Mouse (Mus musculus) lung, adult 2 months (tissue): ENCODE measurements around the gene Rhbg. TPM values are rescaled to one million over a fixed set of nuclear protein-coding genes. Genes with fewer than 3 reads are reported as not detected.

Source experiments
- DNase-seq: peaks from one replicate; pipeline ENCODE4 v3.0.0; 2022
- H3K4me1 ChIP-seq: fragments of 200-500 bp; 2 replicates; pipeline ENCODE4 v1.6.1; 2011; ENCODE audit warnings: low read length; ENCODE audit not compliant: control insufficient read depth, insufficient read depth
- H3K4me3 ChIP-seq: fragments of 200-500 bp; replicated peaks from 2 replicates; pipeline ENCODE3; 2011; ENCODE audit warnings: low read depth, mild to moderate bottlenecking, control low read depth, low read length; ENCODE audit errors: extremely low read depth
- CTCF ChIP-seq: fragments of 200-500 bp; IDR thresholded peaks from 2 replicates; pipeline ENCODE4 v1.5.1; 2011; ENCODE audit warnings: mild to moderate bottlenecking, low read length, control low read depth; ENCODE audit not compliant: insufficient read depth
- POLR2A ChIP-seq: fragments of 200-500 bp; IDR thresholded peaks from 2 replicates; pipeline ENCODE4 v1.6.1; 2011; ENCODE audit warnings: low read depth, mild to moderate bottlenecking, control low read depth, low read length, borderline replicate concordance; ENCODE audit errors: extremely low read depth
- WGBS: fragments of 180-500 bp; shearing (Covaris S2); methylation state at CpG from one replicate; pipeline ENCODE4 v1.1.7; 2018; 5-methylcytosine and 5-hydroxymethylcytosine counted together
- polyA plus RNA-seq: library from polyadenylated mRNA; depleted of rRNA; stranded (reverse); fragments of >200 nt; gene quantifications from 2 replicates; pipeline ENCODE4 v1.2.3, GENCODE M21; 2012

The Rhbg gene
- polyA plus RNA-seq, 1 experiment, result 14.5 TPM

DNA sequence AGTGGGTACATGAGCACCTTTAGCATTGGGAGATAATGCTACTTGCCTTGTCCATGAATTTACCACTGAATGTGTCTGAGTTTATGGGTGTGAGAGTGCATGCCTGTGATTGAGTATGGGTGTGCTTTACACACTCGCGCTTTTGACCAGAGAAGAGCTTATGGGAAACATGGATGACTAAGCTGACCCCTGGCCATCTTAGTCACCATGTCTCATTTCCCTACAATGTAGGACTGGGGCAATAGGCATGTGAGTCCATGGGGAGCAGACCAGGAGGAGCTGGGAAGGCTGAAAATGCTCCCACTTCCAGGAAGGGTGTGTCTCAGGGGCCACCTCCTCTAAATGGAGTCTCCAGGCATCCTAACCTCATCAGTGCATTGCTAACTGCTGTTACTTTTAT lies 44.4 kb downstream of the Rhbg start:
- WGBS, result 26% methylated on average over 2 of the region's 2 CpGs
- DNase-seq, result no peak

DNA sequence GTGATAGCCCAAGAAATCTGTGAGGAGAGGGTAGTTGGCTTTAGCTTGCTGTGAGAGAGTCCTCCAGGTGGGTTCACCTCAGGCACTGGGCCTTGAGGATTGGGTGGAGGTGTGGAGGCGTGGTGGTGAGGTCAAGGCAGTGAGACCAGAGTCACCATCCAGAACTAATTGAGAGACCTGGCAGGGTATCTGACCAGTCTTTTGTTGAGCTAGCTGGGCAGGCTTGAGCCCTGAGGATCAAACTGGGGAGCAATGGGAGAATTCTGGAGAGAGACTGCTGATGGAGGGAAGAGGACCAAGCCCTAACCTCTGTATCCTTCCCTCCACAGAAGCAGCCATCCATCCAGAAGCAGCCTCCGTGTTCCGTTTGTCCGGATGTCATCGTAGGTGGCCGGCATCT lies 45.2 kb downstream of the Rhbg start:
- no peak overlapping the region for H3K4me3 ChIP-seq
- DNase-seq, result no peak
- no peak for TF ChIP-seq CTCF
- no peak for TF ChIP-seq POLR2A
- no peaks in the 10 kb centered on the region for H3K4me1 ChIP-seq
- WGBS, result 3% methylated on average over 6 of the region's 6 CpGs

More for the DNA sequence above, 44.4 kb downstream of the Rhbg start:
- peaks cover 1% of the 10 kb centered on the region for H3K4me1 ChIP-seq
- H3K4me3 ChIP-seq, result no peak overlapping the region
- TF ChIP-seq CTCF (no peak), POLR2A (no peak)

DNA sequence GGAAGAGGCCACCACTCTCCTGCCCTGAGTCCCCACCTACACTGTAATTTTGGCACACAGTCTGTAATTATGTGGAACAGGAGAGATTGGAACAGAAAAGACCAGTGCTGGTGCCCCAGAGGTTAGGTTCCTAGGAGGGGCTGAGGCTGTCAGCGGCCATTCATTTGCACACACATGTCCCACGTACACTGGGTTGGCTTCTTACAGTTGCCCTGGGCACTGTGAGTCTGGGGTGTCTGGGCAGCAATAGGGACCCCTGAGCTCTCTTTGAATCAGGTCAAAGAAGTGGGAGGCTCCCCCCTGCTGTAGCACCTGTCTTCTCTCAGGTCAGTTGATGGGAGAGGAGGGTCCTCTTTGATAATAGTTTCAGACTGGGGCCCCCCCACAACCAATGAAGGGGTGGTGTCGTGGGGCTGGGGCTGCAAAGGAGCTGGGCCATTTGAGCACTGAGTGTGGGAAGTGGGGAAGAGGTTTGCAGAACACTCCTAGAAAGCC lies 46.2 kb downstream of the Rhbg start:
- Histone ChIP-seq H3K4me1 (no peaks in the 10 kb centered on the region), H3K4me3 (no peak overlapping the region)
- TF ChIP-seq CTCF (no peak), POLR2A (no peak)
- DNase-seq, result no peak
- 9% methylated on average over 3 of the region's 3 CpGs for WGBS

DNA sequence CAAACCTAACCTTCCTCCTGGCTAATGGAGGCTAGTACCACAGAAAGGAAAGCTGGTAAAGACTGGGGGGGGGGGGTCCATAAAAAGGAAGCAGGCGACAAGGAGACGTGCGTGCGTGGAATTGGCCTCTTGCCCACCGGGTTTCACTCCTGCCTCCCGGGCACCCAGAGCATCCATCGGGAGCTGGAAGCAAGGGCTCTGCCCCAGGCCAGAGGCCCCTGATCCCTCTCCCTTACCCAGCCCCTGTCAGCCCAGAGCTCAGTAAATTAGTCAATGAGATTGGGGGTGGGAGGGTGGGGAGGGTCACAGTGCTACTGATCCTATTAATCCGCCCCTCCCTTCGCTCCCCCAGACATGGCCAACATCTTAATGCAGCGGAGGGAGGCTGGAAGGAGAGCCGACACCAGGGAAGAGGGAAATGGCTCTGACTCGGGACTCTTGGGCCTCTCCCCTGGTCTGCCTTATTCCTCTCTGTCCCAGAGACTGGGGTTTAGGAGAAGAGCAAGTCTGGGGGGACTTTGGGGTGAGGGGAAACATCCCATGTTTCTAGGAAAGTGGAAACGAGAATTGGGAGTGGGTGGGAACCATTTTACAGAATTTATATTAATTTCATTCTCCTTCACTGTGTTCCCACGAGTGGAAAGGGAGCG lies 46.9 kb downstream of the Rhbg start:
- no peak for DNase-seq
- Histone ChIP-seq H3K4me1 (no peaks in the 10 kb centered on the region), H3K4me3 (no peak overlapping the region)
- WGBS, result 4% methylated on average over 15 of the region's 15 CpGs
- TF ChIP-seq CTCF (no peak), POLR2A (no peak)

DNA sequence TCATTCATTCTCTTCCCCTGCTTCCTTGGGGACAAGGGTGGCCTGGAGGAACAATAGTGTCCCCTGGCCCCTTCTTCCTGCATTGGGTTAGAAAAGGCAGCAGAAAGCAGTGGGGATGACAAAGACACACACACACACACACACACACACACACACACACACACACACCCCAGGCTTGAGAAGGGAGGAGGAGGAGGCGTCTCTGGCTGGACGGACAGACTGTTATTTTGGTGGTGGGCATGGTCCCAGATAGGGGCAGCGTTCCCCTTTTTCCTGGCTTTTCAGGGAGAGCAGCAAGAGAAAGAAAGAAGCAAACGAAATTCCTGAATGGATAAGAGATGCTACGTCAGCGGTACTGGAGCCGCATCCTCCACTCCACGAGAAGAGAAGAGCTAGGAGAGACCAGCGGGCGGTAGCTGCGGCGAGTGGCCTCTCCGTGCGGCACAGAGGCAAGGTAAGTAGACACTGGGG lies 47.6 kb downstream of the Rhbg start:
- WGBS, result 5% methylated on average over 14 of the region's 14 CpGs
- H3K4me3 ChIP-seq, result no peak overlapping the region
- H3K4me1 ChIP-seq, result no peaks in the 10 kb centered on the region
- DNase-seq, result no peak
- no peak for TF ChIP-seq POLR2A

DNA sequence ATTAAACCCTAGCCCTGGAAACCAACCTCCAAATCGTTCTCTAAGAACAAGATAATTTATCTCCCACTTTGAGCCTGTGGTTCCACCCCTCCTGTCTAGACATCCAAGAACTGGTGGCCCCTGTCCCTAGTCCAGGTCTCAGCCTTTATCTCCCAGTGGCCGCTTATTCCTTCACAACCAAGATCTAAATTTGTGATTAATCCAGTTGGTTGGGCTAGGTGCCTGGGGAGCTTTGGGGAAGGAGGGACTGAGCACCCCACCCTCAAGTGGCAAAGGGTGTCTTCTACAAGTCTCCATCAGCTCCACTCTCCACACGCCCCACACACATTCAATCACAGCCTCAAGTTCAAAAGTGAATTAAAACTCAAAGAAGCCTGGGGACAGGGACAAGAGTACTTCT lies 48.0 kb downstream of the Rhbg start:
- WGBS, result 10% methylated on average over 3 of the region's 3 CpGs
- TF ChIP-seq CTCF (no peak), POLR2A (no peak)
- Histone ChIP-seq H3K4me3 (no peak overlapping the region), H3K4me1 (no peaks in the 10 kb centered on the region)
- DNase-seq, result no peak

DNA sequence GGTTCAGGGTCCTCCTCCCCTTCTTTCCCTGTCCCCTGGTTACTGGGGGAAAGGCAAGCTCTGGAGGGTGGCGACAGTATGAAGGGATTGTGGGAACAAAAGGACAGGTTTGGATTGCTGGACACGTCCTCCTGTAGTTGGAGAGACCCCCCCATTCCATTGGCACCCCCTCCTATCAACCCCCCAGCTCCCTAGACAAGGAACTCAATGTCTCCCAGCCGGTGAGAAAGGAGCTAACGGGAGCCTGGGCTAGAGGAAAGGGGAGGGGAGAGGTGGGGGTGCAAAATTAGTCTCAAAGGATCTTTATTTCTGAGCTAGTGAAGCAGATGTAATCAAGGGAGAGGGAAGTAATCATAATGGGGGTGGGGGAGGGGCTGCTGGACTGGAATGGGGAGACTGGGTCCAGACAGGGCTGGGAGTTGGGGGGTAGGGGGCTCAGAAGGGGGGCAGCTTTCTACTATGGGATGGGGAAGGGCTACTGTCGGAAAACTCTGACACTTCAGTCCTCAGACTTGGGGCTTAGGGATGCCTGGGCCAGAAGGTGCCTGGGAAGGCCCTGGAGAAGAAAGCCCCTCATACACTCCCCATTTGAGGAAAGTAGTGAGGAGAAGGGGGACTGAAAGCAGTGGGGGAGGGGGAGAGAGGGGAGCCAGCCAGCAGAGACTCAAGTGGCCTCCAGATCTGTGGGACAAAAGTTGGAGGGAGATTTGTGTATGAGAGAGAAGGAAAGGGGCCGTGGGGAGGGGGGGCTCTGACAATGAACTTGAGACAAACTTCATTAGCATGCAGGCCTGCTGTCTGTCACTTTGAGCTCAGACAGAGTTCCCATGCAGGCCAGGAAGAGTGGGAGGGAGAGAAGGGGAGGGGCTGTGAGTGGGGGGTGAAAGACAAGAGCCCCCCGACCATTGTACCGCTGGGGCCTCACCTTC lies 48.7 kb downstream of the Rhbg start:
- 7% methylated on average over 8 of the region's 8 CpGs for WGBS

DNA sequence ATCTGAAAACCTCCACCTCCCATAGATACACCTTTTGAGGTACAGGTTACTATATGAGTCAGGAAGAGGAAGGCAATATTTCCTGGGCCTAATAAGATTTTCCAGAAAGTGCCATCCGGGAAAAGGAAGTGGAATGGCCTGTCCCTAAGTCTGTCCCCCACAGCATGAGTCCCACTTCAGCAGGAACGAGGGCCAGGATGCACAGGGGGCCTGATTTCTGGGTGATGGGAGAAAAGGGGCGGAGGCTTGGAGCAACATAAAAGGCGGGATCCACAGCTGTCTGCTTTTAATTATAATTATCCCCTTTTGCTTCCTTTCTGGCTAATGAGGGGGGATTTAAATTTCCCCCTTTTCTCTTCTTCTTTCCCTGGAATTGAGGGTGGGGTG lies 49.3 kb downstream of the Rhbg start:
- DNase-seq, result no peak
- Histone ChIP-seq H3K4me3 (no peak overlapping the region), H3K4me1 (peaks cover 5% of the 10 kb centered on the region)
- TF ChIP-seq POLR2A, result no peak
- WGBS, result 15% methylated on average over 4 of the region's 4 CpGs

More for the DNA sequence above, 48.7 kb downstream of the Rhbg start:
- DNase-seq, result no peak
- no peak overlapping the region for H3K4me3 ChIP-seq
- TF ChIP-seq POLR2A (no peak), CTCF (no peak)
- no peaks in the 10 kb centered on the region for H3K4me1 ChIP-seq

DNA sequence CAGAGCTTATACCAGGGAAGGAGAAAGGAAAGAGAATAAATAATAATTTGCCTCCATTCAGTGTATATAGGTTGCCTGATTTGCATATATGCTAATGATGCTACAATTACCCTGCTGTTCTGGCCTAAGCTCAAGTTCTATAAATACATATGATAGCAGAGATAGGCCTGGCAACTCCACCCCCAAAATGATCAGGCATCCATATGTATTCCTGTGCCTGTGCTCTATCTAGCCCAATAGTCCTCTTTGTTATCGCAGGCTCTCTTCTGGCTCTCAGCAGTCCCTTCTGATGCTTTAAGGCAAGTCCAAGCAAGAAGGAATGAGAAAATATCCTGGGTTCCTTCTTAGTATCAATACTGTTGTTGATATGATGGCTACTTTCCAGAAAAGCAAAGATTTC lies 49.8 kb downstream of the Rhbg start:
- Histone ChIP-seq H3K4me1 (peaks cover 6% of the 10 kb centered on the region), H3K4me3 (no peak overlapping the region)
- no peak for DNase-seq
- TF ChIP-seq POLR2A (no peak), CTCF (no peak)
- 35% methylated on average over 1 of the region's 1 CpGs for WGBS
